Mouse (Mus musculus): ENCODE results near the gene Ank3. TPM values are rescaled to one million over a fixed set of nuclear protein-coding genes. Genes with fewer than 3 reads are reported as not detected.
"Not testable (repeated sequence)": the region's sequence is repeated elsewhere in the genome, so short reads cannot be mapped to it uniquely, and the experiment has no call there.

Ank3 gene
- 100 to 1,000 TPM; 573 to 576 TPM for total RNA-seq (2021)

DNA sequence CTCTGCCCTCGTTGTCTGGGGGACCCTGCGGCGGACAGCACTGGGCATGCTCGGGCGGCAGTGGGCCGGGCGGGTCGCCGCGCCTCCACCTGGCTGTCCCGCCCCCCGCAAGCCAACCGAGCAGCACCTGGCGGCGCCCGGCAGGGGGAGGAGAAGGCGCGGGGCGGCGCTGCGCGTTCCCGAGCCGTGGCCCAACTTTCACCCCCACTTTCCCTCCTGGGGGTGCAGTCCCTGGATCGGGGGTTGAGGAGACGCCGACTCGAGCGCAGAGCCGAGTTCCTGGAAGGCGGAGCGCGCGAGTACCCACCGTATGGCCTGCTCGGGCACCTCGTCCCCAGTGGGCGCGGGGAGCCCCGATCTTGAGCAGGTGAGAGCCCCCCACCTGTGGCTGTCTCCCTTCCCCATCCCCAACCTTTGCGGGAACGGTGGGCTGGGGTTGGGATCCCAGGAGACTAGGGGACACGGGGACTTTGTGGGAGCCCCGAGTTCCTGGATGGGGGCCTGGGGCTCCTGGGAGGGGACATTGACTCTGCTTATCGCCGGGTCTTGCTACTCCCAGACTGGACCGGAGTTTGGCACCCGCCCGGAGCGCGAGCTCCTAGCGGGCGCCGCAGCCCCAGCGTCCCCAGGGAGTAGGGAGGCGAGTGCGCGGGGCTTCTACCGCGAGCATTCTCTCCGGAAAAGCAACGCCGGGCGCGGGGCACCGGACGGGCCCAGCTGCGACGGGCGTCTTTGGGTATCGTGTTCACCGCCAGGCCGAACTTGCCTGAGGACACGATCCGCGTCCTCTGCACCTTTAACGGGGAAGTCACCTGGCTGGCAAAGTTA is at the start of gene Ank3:
Gene Ank3 (plus strand): TSS at position 11 of the 828 bp plus-strand sequence.
- peak; percentile 21 for DNase-seq
- intact Hi-C loops (cut with DNase I), result no loop called here

DNA sequence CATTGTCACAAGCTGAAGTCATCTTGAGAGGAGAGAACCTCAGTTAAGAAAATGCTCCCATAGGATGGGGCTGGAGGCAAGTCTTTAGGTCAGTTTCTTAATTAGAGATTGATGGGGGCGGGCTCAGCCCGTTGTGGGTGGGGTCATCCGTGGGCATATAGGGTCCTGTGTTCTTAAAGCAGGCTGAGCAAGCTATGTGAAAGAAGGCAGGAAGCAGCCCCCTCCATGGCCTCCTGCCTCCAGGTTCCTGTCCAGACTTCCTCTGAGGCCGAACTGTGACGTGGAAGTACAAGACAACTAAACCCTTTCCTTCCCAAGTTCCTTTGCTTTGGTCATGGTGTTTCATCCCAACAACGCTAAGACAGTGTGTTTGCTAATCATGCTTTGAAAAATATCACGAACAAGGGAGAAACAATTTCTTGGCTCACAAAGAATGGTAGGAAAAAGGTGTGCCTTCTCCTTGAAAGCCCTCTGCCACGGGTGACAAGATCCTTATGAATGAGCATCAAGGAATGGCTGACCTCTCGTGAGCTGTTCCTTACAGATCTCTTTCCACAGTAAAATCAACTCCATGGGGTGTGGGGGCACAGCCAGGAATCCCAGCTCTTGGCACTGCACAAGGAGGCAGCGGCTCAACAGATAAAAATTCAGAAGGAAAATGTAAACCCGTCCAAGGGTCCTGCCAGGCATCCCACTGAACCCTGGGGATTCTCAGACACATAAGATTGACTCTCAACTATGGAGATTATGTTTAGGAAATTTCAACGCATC is 47.3 kb upstream of the Ank3 start:
- peak; percentile 50 for DNase-seq
- intact Hi-C loops (cut with DNase I), result no loop called here

GRCm38 (mm10) chr10:69351842-69352211 is 46.7 kb upstream of the Ank3 start:
- intact Hi-C loops (cut with DNase I), result no loop called here
- DNase-seq, result peak; percentile 13

- intact Hi-C loops (cut with DNase I), result no loop called here
- DNase-seq, result peak; percentile 97
Observed at GRCm38 (mm10) chr10:69352212-69353085, 46.1 kb upstream of the Ank3 start, which contains the start of gene Cdk1. TSS of gene Cdk1 (minus strand) at chr10:69352938.

DNA sequence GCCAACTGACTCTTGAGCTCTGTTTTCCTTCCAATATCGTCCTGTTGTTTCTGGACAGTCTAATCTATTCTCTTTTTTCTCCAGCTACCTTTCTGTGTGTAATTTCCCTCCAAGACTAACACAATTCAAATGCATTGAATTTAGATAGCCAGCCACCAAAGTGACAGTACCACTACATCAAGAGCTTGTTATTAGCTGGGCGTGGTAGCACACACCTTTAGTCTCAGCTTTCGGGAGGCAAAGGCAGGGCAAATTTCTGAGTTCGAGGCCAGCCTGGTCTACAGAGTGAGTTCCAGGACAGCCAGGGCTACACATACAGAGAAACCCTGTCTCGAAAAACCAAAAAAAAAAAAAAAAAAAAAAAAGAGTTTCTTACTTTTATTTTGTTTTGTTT is 45.5 kb upstream of the Ank3 start:
- intact Hi-C loops (cut with DNase I); DNase-seq: not testable (repeated sequence)

DNA sequence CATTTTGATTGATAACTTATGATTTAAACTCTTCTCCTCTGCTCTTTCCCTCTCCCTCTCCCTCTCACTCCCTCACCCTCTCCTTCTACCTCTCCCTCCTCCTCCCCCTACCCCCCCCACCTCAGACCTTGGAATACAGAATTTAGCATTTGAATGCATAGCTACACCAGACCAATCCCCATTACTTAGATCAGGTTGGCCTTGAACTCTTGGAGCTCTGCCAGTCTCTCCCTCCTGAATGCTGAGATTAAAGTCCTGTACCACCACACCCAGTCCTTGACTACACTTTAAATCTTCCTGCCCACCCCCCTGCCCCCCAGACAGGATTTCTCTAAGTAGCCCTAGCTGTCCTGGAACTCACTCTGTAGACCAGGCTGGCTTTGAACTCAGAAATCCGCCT is 38.9 kb upstream of the Ank3 start:
- intact Hi-C loops (cut with DNase I), result no loop called here
- DNase-seq, result no peak

DNA sequence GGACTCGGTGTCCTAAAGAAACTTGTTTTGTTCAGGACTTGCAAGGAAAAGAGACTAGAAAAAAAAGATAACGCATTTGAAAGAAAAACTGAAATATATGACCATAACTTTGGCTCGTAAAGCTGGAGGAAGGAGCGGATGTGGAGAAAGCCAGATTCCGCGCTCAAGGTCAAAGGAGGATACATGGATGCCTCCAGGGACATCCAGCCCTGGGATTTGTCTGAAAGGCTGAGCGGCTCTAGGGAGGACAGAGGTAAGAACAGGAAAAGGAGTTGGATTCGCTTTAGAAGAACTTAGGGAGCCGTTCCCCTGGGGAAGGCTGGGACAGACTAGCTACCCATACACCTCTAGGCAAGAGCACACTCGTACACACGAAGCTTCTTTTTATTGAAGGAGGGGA is 32.4 kb upstream of the Ank3 start:
- no peak for DNase-seq
- intact Hi-C loops (cut with DNase I), result loop anchor here (5.0 kb wide), 1 partner anchor 926 kb away; no protein-coding TSS in a partner anchor

DNA sequence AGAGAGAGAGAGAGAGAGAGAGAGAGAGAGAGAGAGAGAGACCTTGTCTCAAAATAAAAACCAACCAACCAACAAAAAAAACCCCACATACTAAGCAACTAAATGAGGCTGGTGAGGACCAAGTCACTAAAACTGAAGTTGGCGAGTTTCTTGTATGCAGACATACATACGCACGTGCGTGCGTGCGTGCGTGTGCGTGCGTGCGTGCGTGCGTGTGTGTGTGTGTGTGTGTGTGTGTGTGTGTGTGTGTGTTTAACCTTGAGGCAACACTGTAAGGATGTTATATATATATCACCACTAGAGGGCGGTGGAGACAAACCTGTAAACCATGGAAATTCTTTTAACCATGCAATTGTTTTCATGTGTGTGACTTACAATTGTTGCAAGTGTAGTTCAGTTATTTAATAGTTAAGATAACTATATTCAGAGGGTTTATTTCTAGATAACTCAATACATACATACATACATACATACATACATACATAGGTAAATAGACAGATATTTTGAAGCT is 31.6 kb upstream of the Ank3 start:
- no peak for DNase-seq
- intact Hi-C loops (cut with DNase I), result loop anchor here (5.0 kb wide), 1 partner anchor 925 kb away; no protein-coding TSS in a partner anchor

DNA sequence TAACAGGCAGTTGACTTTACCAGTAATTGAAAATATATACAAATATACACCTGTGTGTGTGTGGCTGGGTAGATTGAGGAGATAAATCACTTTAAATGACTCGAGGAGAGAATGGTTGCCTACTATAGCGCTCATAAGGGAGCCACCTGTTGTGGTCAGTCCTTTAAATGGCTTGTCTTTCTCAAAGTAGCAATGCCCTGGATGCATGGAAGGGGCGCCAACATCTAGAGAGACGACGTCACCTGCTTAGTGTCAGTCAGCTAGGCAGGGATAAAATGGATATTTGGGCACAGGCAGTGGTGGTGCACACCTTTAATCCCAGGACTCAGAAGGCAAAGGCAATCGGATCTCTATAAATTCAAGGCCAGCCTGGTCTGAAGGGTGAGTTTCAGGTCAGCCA is 29.3 kb upstream of the Ank3 start:
- DNase-seq, result no peak
- intact Hi-C loops (cut with DNase I), result loop anchor here (5.0 kb wide), 1 partner anchor 923 kb away; no protein-coding TSS in a partner anchor

GRCm38 (mm10) chr10:69371441-69371840 is 27.1 kb upstream of the Ank3 start:
- peak; percentile 43 for DNase-seq
- intact Hi-C loops (cut with DNase I), result loop anchor here (5.0 kb wide), 1 partner anchor 281 kb away; no protein-coding TSS in a partner anchor

DNA sequence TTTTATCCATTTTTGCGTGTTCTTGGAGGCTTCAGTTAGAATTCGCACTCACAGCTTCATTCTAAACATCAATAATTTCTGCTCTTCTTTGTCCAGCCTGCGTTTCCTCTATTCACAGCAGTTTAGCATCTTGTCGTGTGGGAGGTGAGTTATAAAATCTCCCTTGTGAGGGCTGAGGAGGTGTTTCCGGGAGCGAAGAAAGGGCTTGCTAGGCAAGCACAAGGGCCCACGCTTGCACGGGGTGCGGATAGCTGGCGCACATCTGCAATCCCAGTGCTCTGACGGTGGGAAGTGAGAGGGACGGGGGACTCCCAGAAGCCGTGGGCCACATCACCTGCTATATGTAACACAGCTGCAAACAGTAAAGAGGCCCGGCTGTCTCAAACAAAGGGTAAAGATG is 26.5 kb upstream of the Ank3 start:
- intact Hi-C loops (cut with DNase I), result loop anchor here (5.0 kb wide), 1 partner anchor 280 kb away; no protein-coding TSS in a partner anchor

GRCm38 (mm10) chr10:69373796-69374550 is 24.6 kb upstream of the Ank3 start:
- intact Hi-C loops (cut with DNase I), result loop anchor here (5.0 kb wide), 1 partner anchor 278 kb away; no protein-coding TSS in a partner anchor

More for the DNA sequence above, 26.5 kb upstream of the Ank3 start:
- no peak for DNase-seq

GRCm38 (mm10) chr10:69375154-69375553 is 23.4 kb upstream of the Ank3 start:
- intact Hi-C loops (cut with DNase I), result no loop called here
- DNase-seq, result no peak

More at GRCm38 (mm10) chr10:69373796-69374550, 24.6 kb upstream of the Ank3 start:
- DNase-seq, result no peak

- DNase-seq, result no peak
- intact Hi-C loops (cut with DNase I), result no loop called here
Observed at GRCm38 (mm10) chr10:69383186-69383585, 15.4 kb upstream of the Ank3 start.

DNA sequence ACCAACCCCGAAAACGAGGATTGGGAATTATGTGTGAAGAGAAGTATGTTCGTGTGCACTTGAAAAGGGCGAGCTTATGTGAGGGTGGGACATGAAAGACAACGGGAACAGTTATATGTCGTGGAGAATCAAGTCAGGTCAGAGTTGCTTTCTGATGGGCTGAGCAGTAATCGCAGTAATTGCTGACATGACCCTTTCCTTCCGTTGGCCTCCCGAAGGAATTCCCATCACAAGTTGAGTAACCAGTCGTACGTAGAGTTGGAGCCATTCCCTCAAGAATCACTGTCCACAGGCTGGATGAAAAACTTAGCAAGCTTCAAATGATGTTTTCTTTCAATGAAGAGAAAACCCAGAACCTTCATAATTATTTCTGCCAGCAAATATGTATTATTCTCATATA is 13.9 kb upstream of the Ank3 start:
- DNase-seq, result no peak
- intact Hi-C loops (cut with DNase I), result no loop called here

- DNase-seq, result no peak
- intact Hi-C loops (cut with DNase I), result no loop called here
Observed at GRCm38 (mm10) chr10:69385136-69385535, 13.4 kb upstream of the Ank3 start.

GRCm38 (mm10) chr10:69386767-69387166 is 11.8 kb upstream of the Ank3 start:
- intact Hi-C loops (cut with DNase I), result no loop called here
- no peak for DNase-seq

GRCm38 (mm10) chr10:69389511-69389910 is 9.1 kb upstream of the Ank3 start:
- no peak for DNase-seq
- intact Hi-C loops (cut with DNase I), result no loop called here

DNA sequence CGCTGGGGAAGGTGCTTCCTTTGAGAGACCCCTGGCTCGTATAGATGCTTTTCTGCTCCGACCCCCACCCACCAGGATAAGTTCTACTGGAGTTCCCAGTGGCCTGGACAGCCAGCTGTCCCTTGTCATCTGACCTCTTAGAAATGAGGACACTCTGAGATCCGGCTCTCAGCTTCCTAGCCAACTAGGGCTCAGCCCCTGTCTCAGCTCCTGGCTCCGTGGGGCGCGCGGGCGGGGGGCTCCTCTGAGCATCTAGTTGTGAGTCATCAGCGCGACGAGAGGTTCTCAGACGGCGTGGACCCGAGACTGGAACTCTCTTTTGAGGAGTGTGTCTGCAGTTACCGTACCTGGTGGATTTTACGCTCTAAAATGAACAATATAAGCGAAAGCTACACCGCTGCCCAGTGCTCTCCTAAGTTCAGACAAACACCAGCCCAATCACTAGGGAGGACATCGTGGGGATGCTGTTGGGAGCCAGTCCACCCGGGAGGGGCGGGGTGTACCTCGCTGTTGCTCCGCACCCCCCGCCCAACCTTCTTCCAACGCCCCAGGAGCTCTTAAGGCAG is 293 bp upstream of the Ank3 start:
- intact Hi-C loops (cut with DNase I), result no loop called here
- no peak for DNase-seq

All from left cerebral cortex, postnatal 4 days (tissue).